17 mouse cellular contexts compared by ENCODE assay signal in genomic region chr13:9581821-9582220, GRCm38 (mm10).
"Had no signal": no experiment of that assay in that cellular context is flagged by ENCODE, and none has a peak within 500 bp of the region (broad histone marks: within the 10 kb centered on the region; RNA-seq: fewer than 3 reads in every experiment).

No protein-coding gene starts in this region.

- H3K4me1 ChIP-seq: hindbrain, embryonic 15.5 days; limb, embryonic 13.5 days; liver, embryonic 12.5 days; midbrain, embryonic 10.5 days; neural tube, embryonic 15.5 days; stomach, embryonic 15.5 days had no signal

- H3K27ac ChIP-seq: hindbrain, embryonic 15.5 days; limb, embryonic 13.5 days; liver, embryonic 12.5 days; midbrain, embryonic 10.5 days; neural tube, embryonic 15.5 days; stomach, embryonic 15.5 days had no signal

- H3K9me3 ChIP-seq: hindbrain, embryonic 15.5 days; limb, embryonic 13.5 days; liver, embryonic 12.5 days; midbrain, embryonic 10.5 days; neural tube, embryonic 15.5 days; stomach, embryonic 15.5 days had no signal

- H3K4me3 ChIP-seq: hindbrain, embryonic 15.5 days; limb, embryonic 13.5 days; liver, embryonic 12.5 days; midbrain, embryonic 10.5 days; myocyte; neural tube, embryonic 15.5 days; stomach, embryonic 15.5 days had no signal

- H3K9ac ChIP-seq: hindbrain, embryonic 15.5 days; limb, embryonic 13.5 days; liver, embryonic 12.5 days; lung, embryonic 14.5 days; neural tube, embryonic 15.5 days; stomach, embryonic 15.5 days had no signal

- ATAC-seq: intestine, embryonic 16.5 days; liver, embryonic 12.5 days had no signal

- H3K36me3 ChIP-seq: liver, embryonic 12.5 days; stomach, embryonic 15.5 days had no signal

- DNase-seq: left cerebral cortex, postnatal 4 days; lung, embryonic 14.5 days; lung, postnatal 10 days; lung, postnatal 4 days; midbrain, embryonic 14.5 days; right cerebral cortex, adult 18-20 months; right cerebral cortex, postnatal 25 days; thymus, adult 2 months; thymus, postnatal 25 days had no signal

- H3K4me2 ChIP-seq: hindbrain, embryonic 15.5 days; limb, embryonic 13.5 days; liver, embryonic 12.5 days; lung, embryonic 14.5 days; neural tube, embryonic 15.5 days; stomach, embryonic 15.5 days had no signal

- H3K27me3 ChIP-seq: hindbrain, embryonic 15.5 days; limb, embryonic 13.5 days; liver, embryonic 12.5 days; neural tube, embryonic 15.5 days; stomach, embryonic 15.5 days had no signal
